Mouse (Mus musculus): ENCODE results near the gene Dnajb3.
"Not testable (repeated sequence)": the region's sequence is repeated elsewhere in the genome, so short reads cannot be mapped to it uniquely, and the experiment has no call there.

Gene Dnajb3

GRCm38 (mm10) chr1:88215466-88216380 is 10.1 kb upstream of the Dnajb3 start:
- no peak for DNase-seq (ENCODE audit: low spot score in 2 of 2)

GRCm38 (mm10) chr1:88214462-88214952 is 8.9 kb upstream of the Dnajb3 start:
- no peak for DNase-seq (ENCODE audit: low spot score in 2 of 2)

GRCm38 (mm10) chr1:88213766-88214461 is 8.3 kb upstream of the Dnajb3 start:
- DNase-seq (ENCODE audit: low spot score in 2 of 2): no peak

GRCm38 (mm10) chr1:88213061-88213460 is 7.5 kb upstream of the Dnajb3 start:
- no peak for DNase-seq (ENCODE audit: low spot score in 2 of 2)

- DNase-seq (ENCODE audit: low spot score in 2 of 2): no peak
Observed at GRCm38 (mm10) chr1:88212341-88213045, 6.9 kb upstream of the Dnajb3 start.

GRCm38 (mm10) chr1:88211812-88212211 is 6.2 kb upstream of the Dnajb3 start, which contains the start of gene Ugt1a1:
Gene Ugt1a1 (plus strand): TSS chr1:88211959.
- no peak for DNase-seq (ENCODE audit: low spot score in 2 of 2)

GRCm38 (mm10) chr1:88206843-88207479 is 1.4 kb upstream of the Dnajb3 start:
- no peak for DNase-seq (ENCODE audit: low spot score in 2 of 2)

GRCm38 (mm10) chr1:88200456-88200855 is 5.1 kb downstream of the Dnajb3 start, which contains the start of gene Ugt1a2:
Gene Ugt1a2 (plus strand): TSS chr1:88200601.
- DNase-seq (ENCODE audit: low spot score in 2 of 2): no peak

- DNase-seq (ENCODE audit: low spot score in 2 of 2): no peak
Observed at GRCm38 (mm10) chr1:88199996-88200395, 5.6 kb downstream of the Dnajb3 start.

GRCm38 (mm10) chr1:88197443-88197842 is 8.1 kb downstream of the Dnajb3 start:
- no peak for DNase-seq (ENCODE audit: low spot score in 2 of 2)

GRCm38 (mm10) chr1:88195687-88196086 is 9.9 kb downstream of the Dnajb3 start:
- DNase-seq (ENCODE audit: low spot score in 2 of 2): no peak

- no peak for DNase-seq (ENCODE audit: low spot score in 2 of 2)
Observed at GRCm38 (mm10) chr1:88192136-88192535, 13.4 kb downstream of the Dnajb3 start.

GRCm38 (mm10) chr1:88186325-88186935 is 19.2 kb downstream of the Dnajb3 start:
- no peak for DNase-seq (ENCODE audit: low spot score in 2 of 2)

GRCm38 (mm10) chr1:88179657-88180056 is 25.9 kb downstream of the Dnajb3 start:
- no peak for DNase-seq (ENCODE audit: low spot score in 2 of 2)

- DNase-seq (ENCODE audit: low spot score in 2 of 2): not testable (repeated sequence)
Observed at GRCm38 (mm10) chr1:88172190-88172589, 33.4 kb downstream of the Dnajb3 start.

- no peak for DNase-seq (ENCODE audit: low spot score in 2 of 2)
Observed at GRCm38 (mm10) chr1:88165711-88166110, 39.9 kb downstream of the Dnajb3 start, which contains the start of gene Ugt1a5. Gene Ugt1a5 (plus strand): TSS chr1:88166012.

GRCm38 (mm10) chr1:88158430-88158829 is 47.2 kb downstream of the Dnajb3 start:
- DNase-seq (ENCODE audit: low spot score in 2 of 2): no peak

Data from frontal cortex, postnatal 10 days (tissue).